Mouse (Mus musculus) C2C12 (cell line): ENCODE data around the gene Gemin5.

Experiments
- CEBPB ChIP-seq: IDR thresholded peaks from one replicate; pipeline ENCODE4 v1.6.1; 2011; ENCODE audit warnings: low read depth, mild to moderate bottlenecking, control low read depth, moderate library complexity
- CTCF ChIP-seq: IDR thresholded peaks from one replicate; pipeline ENCODE4 v1.5.1; 2011; ENCODE audit not compliant: control insufficient read depth, insufficient read depth, insufficient read length
- FOSL1 ChIP-seq: IDR thresholded peaks from one replicate; pipeline ENCODE4 v1.8.0; 2011; ENCODE audit warnings: mild to moderate bottlenecking, low read length; ENCODE audit not compliant: poor library complexity, insufficient read depth, severe bottlenecking
- MAX ChIP-seq: IDR thresholded peaks from one replicate; pipeline ENCODE4 v1.6.1; 2011; ENCODE audit warnings: mild to moderate bottlenecking, control low read depth
- USF1 ChIP-seq: IDR thresholded peaks from one replicate; pipeline ENCODE4 v1.6.1; 2011; ENCODE audit warnings: low read depth, mild to moderate bottlenecking, control low read depth, moderate library complexity

DNA sequence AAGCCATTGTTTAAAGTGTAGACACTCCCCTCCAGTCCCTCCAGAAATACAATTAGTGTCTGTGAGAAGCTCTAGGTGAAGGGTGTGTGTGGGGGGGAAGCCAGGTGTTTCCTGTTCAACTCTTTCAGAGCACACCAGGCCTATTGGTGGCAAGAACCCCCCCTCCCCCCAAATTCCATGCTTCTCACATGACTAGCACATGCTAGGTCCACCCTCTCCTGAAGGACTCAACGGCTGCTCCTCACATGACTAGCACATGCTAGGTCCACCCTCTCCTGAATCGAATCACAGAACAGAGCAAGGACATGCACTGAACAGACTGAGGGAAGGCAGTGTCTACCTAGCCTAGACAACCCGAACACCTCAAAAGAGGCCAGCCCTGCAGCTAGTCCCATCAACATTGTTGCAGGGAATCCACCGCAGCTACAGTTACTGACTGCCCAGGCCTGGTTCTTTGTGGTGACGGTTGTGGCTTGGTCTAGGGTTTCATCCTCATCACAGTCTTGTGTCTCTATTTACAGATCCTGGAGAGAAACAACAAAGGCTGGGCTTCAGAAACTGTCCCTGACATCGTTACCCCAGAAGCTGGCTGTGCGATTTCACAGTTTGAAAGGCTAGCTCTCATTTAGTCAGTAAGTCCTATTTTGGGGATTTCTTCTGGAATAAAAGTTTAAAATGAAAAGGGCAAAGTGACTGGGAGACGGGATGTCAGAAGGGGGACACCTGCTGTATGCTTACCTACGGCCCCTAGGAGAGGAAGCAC is 65.6 kb downstream of the Gemin5 start:
- TF ChIP-seq FOSL1 (no peak), CTCF (no peak), CEBPB (no peak), MAX (no peak), USF1 (no peak)
